Mouse (Mus musculus) small intestine, adult 2 months (tissue): ENCODE measurements around the gene Casp9.

Source experiments
- CTCF ChIP-seq: fragments of 200-500 bp; IDR thresholded peaks from 2 replicates; pipeline ENCODE4 v1.5.1; 2012; ENCODE audit warnings: low read depth, mild to moderate bottlenecking, control low read depth, inconsistent platforms, low read length, moderate library complexity, mixed read lengths; ENCODE audit not compliant: insufficient replicate concordance, insufficient read length; ENCODE audit errors: extremely low read depth
- POLR2A ChIP-seq: fragments of 200-500 bp; IDR thresholded peaks from 2 replicates; pipeline ENCODE4 v1.6.1; 2012; ENCODE audit warnings: low read depth, mild to moderate bottlenecking, control low read depth, inconsistent platforms, low read length, moderate library complexity

DNA sequence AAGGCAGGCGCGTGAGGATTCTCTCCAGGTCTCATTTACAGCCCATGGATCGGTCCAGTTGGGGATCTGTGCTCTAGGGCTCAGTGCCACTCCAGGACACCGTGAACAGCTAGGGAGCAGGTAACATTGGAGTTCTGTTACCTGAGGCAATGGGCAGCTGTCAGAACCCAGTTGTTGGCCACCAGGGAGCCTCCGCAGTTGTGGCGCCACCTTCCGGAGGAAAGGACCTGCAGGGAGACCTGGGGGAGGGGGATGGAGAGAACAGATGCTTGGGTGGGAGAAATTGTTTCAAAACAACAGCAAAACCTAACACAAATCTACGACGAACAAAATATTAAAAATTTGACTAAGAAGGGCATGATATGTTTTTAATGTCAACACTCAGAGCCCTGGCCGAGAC lies 28.7 kb downstream of the Casp9 start:
- peak; percentile 44; the same call in 1 of the 2 replicates for TF ChIP-seq CTCF
- TF ChIP-seq POLR2A = no peak
